In the genomic region with DNA sequence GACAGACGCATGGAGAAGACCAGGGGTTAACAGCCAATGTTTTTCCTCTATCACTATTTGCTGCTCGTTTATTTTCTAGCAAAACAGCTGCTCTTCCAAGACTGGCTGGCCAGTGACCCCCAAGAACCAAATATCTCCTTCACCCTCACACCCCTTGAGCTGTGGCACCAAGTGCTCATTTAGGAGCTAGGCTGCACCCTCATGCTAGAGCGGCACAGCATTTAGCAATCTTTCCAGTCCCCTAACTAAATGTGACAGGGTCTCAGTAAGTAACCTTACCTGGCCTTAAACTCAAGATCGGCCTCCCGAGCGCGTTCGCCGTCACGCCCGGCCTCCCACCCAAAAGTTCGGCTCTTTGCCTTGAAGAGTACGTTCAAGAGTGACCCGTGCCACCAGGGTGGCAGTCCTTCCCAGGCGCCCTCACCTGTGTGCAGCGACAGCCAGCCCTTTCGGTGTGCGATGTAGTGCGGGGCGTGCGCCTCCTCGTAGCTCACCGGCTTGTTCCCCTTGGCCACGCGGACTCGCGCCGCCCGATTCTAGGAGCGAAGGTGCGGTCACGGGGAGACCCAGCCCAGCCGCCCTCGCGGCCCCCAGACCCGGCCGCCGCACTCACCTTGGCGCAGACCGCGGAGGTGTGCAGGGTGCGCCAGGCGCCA, we compare ENCODE assay signal across 8 mouse cellular contexts. TPM values are rescaled to one million over a fixed set of nuclear protein-coding genes. Genes with fewer than 3 reads are reported as not detected.
DNase-seq lines count a peak whose midpoint lies in the region; ATAC-seq and TF ChIP-seq lines count a peak whose summit lies in the region.

No protein-coding gene starts in this region.

- peak overlapping the region; percentile 97 for H3K27ac ChIP-seq in forebrain, embryonic 10.5 days
- peak overlapping the region; percentile 74 for H3K27ac ChIP-seq in stomach, postnatal 0 days (replicated peaks)

- H3K36me3 ChIP-seq in forebrain, embryonic 10.5 days (replicated peaks): peaks cover 35% of the 10 kb centered on the region
- peaks cover 2% of the 10 kb centered on the region; the same call in 1 of the 2 replicates for H3K36me3 ChIP-seq in stomach, postnatal 0 days (ENCODE audit: control insufficient read depth, insufficient read depth, low read length)

- ATAC-seq in stomach, postnatal 0 days (ENCODE audit: low FRiP score, low TSS enrichment): peak; percentile 69

- WGBS in forebrain, embryonic 10.5 days: 2% methylated on average over 43 of the region's 43 CpGs
- under 1% methylated on average over 43 of the region's 43 CpGs for WGBS in stomach, postnatal 0 days

- TF ChIP-seq CTCF in stomach, postnatal 0 days (IDR thresholded peaks at IDR 0.05; ENCODE audit: low read depth): no peak

- H3K4me1 ChIP-seq in forebrain, embryonic 10.5 days: peaks cover 15% of the 10 kb centered on the region
- H3K4me1 ChIP-seq in stomach, postnatal 0 days (replicated peaks; ENCODE audit: control insufficient read depth, insufficient read depth): 0 out of 2 replicates have a peak, but pooled peaks cover 2% of the 10 kb centered on the region

- peak overlapping the region; percentile 90 for H3K4me2 ChIP-seq in stomach, postnatal 0 days (replicated peaks; ENCODE audit: low read depth)

- no peak for TF ChIP-seq EP300 in stomach, postnatal 0 days (optimal IDR thresholded peaks at IDR 0.05)

- DNase-seq in cerebellum, adult 8-10 months: peak; percentile 57
- DNase-seq in cerebellum, postnatal 14 days: no peak
- DNase-seq in right cerebral cortex, adult 2 months (ENCODE audit: low spot score in 2 of 2): peak; percentile 52 to 53
- DNase-seq in right cerebral cortex, postnatal 36 days (ENCODE audit: low spot score in 2 of 2): no peak
- DNase-seq in forebrain, embryonic 10.5 days (ENCODE audit: extremely low spot score, low spot score): no peak
- DNase-seq in kidney, postnatal 25 days: peak; percentile 39 to 68
- peak; percentile 12 for DNase-seq in mesoderm, embryonic 11.5 days (ENCODE audit: low read depth, low spot score)
- DNase-seq in stomach, postnatal 0 days (ENCODE audit: low spot score): peak; percentile 63

- no peaks in the 10 kb centered on the region for H3K27me3 ChIP-seq in forebrain, embryonic 10.5 days (ENCODE audit: poor library complexity, severe bottlenecking)
- H3K27me3 ChIP-seq in stomach, postnatal 0 days (ENCODE audit: control insufficient read depth, insufficient read depth, low read length): no peaks in the 10 kb centered on the region

- H3K4me3 ChIP-seq in forebrain, embryonic 10.5 days: peak overlapping the region; percentile 99
- H3K4me3 ChIP-seq in stomach, postnatal 0 days (ENCODE audit: low read depth, low read length): peak overlapping the region; percentile 98

- peak overlapping the region; percentile 91 for H3K9ac ChIP-seq in stomach, postnatal 0 days (ENCODE audit: low read length)

- no peaks in the 10 kb centered on the region for H3K9me3 ChIP-seq in forebrain, embryonic 10.5 days
- H3K9me3 ChIP-seq in stomach, postnatal 0 days (ENCODE audit: control insufficient read depth, low read length): no peaks in the 10 kb centered on the region

RNA-seq across cellular contexts. Expression of gene Mrps24, which starts 8.5 kb away (rescaled TPM):
- 160 and 169 TPM in 2 replicates for polyA plus RNA-seq in forebrain, embryonic 10.5 days (2016; fragmentation: Nextera tagmentation; extraction: Ambion mirVana)
- polyA plus RNA-seq in stomach, postnatal 0 days (2015; fragmentation: Nextera tagmentation; extraction: Ambion mirVana): 219 and 225 TPM in 2 replicates

RNA-seq across cellular contexts. Expression of gene Urgcp, which starts 55.2 kb away (rescaled TPM):
- 19.3 and 20.3 TPM in 2 replicates for polyA plus RNA-seq in forebrain, embryonic 10.5 days (2016; fragmentation: Nextera tagmentation; extraction: Ambion mirVana)
- 14.1 and 15.4 TPM in 2 replicates for polyA plus RNA-seq in stomach, postnatal 0 days (2015; fragmentation: Nextera tagmentation; extraction: Ambion mirVana)

Comparison
In these comparisons a context has a peak if more than half of its experiments do, and no peak if none do; other contexts are left out.
1. DNase-seq: peak in cerebellum, adult 8-10 months (single experiment), right cerebral cortex, adult 2 months (2 of 2), kidney, postnatal 25 days (2 of 2), mesoderm, embryonic 11.5 days (single experiment) and stomach, postnatal 0 days (single experiment); none in cerebellum, postnatal 14 days (0 of 2), right cerebral cortex, postnatal 36 days (0 of 2) and forebrain, embryonic 10.5 days (single experiment).